Mouse (Mus musculus): ENCODE measurements around the gene Uvrag.

Uvrag gene

GRCm38 (mm10) chr7:98871882-98872281 lies 269.1 kb downstream of the Uvrag start:
- no peak for DNase-seq

DNA sequence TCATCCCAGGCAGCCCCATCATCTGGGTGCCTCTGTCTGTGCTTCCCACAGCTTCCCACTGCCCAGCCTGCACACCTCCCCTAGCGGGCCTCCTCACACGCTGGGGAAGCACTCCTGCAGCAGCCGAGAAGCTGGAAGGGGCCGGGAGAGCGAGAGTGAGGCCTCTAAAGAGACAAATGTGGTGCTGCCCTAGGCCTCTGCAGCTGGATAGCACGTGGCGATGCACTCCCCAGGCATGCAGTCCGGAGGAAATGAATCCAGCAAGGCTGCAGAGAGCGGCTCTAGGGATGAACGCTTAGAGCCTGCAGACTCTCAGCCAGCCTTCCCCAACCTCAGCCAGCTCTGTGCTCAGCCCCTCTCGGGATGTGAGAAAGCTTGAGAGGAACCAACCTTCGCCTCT lies 270.1 kb downstream of the Uvrag start:
- no peak for DNase-seq

- no peak for DNase-seq
These were observed 271.9 kb downstream of the Uvrag start for GRCm38 (mm10) chr7:98869070-98869469.

- no peak for DNase-seq
These were observed 273.2 kb downstream of the Uvrag start for GRCm38 (mm10) chr7:98867794-98868150.

GRCm38 (mm10) chr7:98867053-98867793 lies 273.7 kb downstream of the Uvrag start:
- DNase-seq = no peak

GRCm38 (mm10) chr7:98863969-98864718 lies 276.8 kb downstream of the Uvrag start:
- DNase-seq = no peak

- DNase-seq = no peak
These were observed 277.9 kb downstream of the Uvrag start for GRCm38 (mm10) chr7:98862994-98863393.

DNA sequence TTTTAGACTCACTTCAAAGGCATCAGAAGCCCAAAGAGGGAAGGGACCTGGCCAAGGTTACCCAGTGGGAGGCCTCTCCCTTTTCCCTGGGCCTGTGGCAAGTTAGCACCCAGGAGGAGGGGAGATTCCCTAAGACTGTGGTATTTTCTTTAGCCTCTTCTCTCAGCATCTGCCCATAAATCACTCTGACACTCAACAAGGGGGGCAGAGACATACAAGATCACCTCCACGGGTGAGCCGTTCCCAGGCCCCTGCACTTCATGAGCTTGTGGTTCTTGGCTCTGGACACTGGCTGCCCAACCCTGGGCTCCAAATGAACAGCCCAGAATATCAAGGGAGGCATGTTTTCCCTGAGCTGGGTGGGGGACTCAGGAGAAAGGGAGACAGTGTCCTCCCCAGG lies 279.9 kb downstream of the Uvrag start:
- DNase-seq = no peak

DNA sequence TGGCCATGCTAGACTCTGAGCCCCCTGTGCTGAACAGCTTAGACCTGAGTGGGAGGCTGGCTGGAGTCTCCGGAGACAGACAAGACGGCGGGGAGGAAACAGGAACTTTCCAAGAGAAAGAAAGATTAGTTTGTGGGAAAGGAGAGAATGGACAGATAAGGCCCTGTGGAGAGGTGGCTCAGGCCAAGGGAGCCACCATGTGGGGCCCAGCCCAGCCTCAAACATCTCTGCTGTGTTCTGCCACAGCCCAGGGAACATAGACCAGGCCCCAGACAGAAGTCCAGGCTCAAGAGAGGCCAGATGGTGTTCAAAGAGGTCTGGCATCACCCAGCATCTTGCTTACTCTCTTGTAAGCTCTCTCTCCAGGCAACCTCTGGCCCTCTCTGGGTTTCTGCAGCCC lies 283.8 kb downstream of the Uvrag start:
- no peak for DNase-seq

GRCm38 (mm10) chr7:98856128-98856527 lies 284.8 kb downstream of the Uvrag start:
- no peak for DNase-seq

DNA sequence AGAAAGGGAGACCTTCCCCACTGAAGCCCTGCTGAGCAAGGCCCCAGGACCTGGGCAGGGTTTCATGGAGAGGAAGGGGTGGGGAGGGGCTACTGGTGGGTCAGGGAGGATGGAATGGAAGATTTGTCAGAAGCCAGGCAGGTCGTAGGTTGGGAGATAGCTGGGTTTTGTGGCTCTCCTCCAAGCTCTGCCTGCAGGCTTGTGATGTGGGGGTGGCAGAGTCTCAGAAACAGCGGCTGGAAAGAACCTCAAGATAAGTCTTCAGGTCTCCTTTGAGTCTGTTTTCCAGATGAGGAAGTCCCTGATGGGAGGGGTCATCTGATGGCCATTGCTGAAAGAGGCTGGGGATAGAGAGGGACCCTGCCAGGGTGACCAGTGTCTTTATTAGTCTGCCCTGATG lies 285.6 kb downstream of the Uvrag start:
- DNase-seq = no peak

GRCm38 (mm10) chr7:98853806-98854205 lies 287.1 kb downstream of the Uvrag start:
- no peak for DNase-seq

DNA sequence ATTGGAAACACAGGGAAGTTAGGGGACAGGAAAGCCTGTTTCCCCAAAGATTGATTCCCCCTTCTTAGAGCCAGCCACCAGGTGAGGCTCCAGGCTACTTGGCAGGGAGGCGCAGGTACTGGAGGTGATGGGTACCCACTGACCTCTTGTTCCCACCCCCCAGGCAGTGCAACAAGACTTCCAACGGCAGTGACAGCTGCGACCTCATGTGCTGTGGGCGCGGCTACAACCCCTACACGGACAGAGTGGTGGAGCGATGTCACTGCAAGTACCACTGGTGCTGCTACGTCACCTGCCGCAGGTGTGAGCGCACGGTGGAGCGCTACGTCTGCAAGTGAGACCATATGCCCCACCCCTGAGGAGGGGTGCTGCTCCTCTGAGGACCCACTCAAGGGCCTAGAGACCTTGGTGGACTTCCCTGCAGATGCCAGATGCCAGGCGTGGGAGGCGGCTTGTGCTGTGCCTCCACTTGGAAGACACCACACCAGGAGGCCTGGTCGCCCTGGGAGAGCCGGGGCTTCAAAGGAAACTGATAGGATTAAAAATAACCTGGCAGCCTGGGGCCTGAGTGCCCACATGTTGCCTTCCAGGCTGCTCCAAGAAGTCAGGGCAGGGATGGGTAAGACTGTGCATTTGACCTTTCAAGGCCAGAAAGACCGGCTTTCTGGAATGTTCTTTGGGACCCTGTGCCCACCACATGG lies 287.8 kb downstream of the Uvrag start:
- DNase-seq = no peak

- peak; percentile 64 for DNase-seq
These were observed 289.7 kb downstream of the Uvrag start for GRCm38 (mm10) chr7:98851220-98851619.

DNA sequence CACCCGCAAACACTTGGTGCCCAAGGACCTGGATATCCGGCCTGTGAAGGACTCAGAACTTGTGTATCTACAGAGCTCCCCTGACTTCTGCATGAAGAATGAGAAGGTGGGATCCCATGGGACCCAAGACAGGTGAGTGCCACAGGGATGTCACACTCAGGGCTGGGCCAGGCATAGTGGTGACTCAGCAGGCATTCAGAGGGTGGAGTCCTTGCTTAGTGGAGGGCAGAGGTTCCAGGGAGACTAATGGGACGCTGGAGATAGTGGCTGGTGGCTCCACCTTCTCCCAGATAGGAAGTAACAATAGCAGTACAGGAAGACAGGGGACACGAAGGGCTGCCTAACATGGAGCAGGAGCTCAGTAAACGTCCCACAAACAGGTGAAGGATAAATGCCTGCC lies 290.6 kb downstream of the Uvrag start:
- DNase-seq = no peak

DNA sequence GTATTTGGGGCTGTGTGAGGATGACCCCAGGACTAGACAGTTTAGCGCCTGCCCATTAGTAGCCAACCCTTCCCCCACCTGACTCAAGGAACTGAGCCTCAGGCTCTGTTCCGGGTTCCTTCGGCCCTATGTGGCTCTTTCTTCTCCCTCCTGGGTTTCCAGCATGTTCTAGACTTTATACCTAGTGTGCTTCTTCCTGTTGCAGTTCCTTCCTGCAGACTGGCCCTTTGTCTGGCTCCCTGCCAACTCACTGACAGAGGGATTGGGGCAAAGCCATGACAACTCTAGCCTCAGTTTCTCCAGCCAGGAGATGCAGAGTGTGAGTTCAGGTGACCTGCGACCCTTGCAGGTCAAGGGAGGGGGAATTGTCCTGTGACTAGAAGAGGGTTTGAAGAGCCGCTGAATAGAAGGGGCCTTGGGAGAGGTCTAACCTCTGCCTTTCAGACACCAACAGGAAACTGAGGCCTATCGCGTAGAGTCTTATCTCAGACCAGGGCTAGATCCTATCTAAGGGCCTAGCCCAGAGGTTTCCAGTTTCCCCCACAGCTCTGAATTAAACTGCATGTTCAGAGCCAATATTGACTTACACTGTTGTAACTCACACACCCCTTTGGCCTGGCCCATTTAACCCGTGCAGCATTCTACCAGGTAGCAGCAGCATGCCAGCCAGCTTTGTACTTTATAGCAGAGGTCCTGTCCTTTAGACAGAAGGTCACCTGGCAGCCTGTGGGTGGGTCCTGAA lies 291.9 kb downstream of the Uvrag start:
- DNase-seq = peak; percentile 37

GRCm38 (mm10) chr7:98843649-98844048 lies 297.3 kb downstream of the Uvrag start:
- no peak for DNase-seq

DNA sequence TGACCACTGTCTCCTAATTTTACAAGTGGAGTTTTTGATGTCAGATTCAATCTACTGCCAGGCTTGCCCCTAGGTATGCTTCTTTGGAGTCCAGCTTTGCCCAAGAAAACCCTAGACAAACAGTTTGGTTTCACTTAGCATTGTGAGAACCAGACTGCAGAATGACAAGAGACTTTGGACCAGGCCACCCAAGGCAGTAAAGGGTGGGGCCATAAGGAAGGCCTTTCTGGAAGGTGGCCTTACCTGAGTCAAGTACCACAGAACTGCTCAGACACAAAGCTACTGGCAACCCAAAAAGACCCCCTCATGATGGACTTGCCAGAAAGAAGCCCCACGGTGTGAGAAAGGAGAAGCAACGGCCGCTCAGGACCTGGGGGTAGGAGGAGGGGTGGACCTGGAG lies 297.9 kb downstream of the Uvrag start:
- DNase-seq = no peak

- DNase-seq = peak; percentile 52
These were observed 299.1 kb downstream of the Uvrag start for GRCm38 (mm10) chr7:98841802-98842201.

DNA sequence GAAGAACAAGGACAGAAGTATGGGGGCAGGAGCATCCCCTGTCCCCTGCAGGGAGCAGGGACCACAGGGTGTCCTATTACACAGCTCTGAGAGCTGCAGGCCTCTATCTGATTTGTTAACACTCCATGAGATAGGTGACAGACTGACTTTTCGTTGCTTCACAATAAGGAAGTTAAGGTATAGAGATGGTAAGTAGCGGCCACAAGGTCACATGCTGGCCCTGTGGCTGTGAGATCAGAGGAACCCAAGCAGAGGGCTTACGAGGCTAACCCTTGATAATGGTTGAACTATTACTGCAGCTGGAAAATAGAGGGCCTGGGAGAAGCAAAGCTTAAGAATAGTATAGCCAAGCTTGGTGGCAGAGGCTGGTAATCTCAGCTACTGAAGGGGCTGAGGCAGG lies 300.2 kb downstream of the Uvrag start:
- DNase-seq = no peak

GRCm38 (mm10) chr7:98839312-98839711 lies 301.6 kb downstream of the Uvrag start:
- no peak for DNase-seq

DNA sequence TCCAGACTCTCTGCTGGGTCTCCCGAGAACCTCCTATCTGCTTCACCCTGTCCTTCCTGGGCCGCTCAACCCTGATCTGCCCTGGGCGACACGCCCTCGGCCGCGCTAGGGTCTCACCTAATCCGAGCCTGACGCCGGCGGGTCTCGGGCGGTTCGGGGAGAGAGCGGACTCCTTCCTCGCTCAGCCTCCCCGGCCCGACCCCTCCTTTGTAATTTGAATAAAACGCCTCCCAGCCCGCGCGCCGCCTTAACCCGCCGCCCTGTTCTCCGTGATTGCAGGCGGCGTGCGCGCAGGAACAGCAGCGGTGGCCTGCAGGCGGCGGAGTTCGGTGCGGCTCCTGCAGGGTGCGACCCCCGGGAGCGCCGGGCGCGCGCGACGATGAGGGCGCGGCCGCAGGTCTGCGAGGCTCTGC lies 302.2 kb downstream of the Uvrag start:
- DNase-seq = peak; percentile 70

DNA sequence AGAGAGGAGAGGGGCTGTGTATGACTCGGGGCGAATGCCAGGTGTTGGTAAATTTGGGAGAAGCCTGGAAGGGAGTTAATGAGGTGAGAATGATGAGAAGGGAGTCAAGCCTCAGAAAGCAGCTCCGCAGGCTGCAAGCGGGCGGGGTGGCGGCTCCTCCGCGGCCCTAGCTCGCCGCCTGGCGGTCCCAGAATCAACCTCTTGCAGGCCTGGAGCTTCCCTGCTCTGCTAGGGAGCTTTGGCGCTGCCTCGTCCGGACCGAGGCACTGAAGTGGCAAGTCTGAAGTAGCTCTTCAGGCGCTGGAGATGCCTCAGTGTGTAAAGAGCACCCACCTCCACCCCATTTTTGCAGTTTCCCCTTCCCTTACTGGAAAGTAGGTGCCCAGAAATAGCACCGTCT lies 303.0 kb downstream of the Uvrag start:
- peak; percentile 88 for DNase-seq
